Mouse (Mus musculus): Measurements from ENCODE around the gene Zfand5. TPM values are rescaled to one million over a fixed set of nuclear protein-coding genes. Genes with fewer than 3 reads are reported as not detected.
A peak's percentile ranks its signal among the peaks of the same experiment; 100 is the strongest.

Zfand5 gene
- total RNA-seq, 1 experiment = 54.5 TPM

DNA sequence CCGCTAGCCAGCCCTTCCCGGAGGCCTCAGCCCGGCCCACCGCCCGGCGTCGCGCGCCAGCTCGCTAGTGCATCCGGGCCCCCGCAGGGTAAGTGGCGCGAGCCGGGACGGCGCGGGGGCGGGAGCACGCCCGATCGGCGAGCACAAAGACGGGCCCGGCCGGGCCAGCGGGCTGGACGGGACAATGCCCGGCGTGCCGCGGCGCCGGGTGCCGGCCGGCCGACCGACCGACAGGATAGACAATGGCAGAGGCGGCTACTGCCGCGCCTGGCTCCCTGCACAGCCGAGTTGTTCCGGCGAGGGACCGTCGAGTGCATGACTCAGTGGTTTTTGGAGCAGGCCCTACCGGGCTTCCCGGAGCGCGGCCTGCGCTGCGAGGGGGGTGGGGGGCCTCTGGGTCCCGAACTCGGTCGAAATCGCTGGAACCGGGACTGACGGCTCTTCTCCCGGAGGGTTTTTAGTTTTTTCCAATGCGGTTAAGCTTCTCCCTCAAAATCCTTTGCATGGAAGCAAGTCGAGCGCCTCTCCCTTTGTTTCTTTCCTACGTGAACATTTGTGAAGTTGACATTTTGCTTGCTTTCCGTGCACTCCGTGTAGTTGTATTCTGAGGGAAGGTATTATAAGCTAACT, 692 bp downstream of the Zfand5 start:
- Histone ChIP-seq H3K4me1 (ENCODE audit: control insufficient read depth in 2 of 2, insufficient read depth in 2 of 2, low read length in 2 of 2, poor library complexity in 1 of 2) (peaks cover 0 to 6% of the 10 kb centered on the region in 2 experiments; a peak in 1 of 4 replicates), H3K27ac (ENCODE audit: insufficient read depth, low read depth, low read length, poor library complexity, severe bottlenecking) (peak overlapping the region; percentile 83), H3K9me3 (ENCODE audit: control insufficient read depth, insufficient read depth, low read depth, low read length) (no peaks in the 10 kb centered on the region), H3K4me3 (ENCODE audit: insufficient read depth in 1 of 2, low read depth in 1 of 2, low read length in 2 of 2, poor library complexity in 1 of 2, severe bottlenecking in 1 of 2) (peak overlapping the region; percentile 80 to 83), H3K36me3 (ENCODE audit: control insufficient read depth, insufficient read depth, low read length, poor library complexity, severe bottlenecking) (no peaks in the 10 kb centered on the region; the same call in 1 of the 2 replicates), H3K9ac (ENCODE audit: insufficient read depth, low read depth, low read length, poor library complexity, severe bottlenecking) (peak overlapping the region; percentile 86)
- no peak for DNase-seq (ENCODE audit: low read depth, low spot score)
- in situ Hi-C loops (cut with MboI; ENCODE audit: low sequenced_read_pairs in 2 of 2, unreplicated experiment in 2 of 2) = no loop called here
- no peak for TF ChIP-seq ZC3H11A (IDR thresholded peaks at IDR 0.05; ENCODE audit: borderline replicate concordance, low read depth, low read length)
- peak; percentile 68; the same call in 1 of the 2 replicates for TF ChIP-seq MAFK (IDR thresholded peaks at IDR 0.05; ENCODE audit: insufficient read depth, low read depth, low read length)
- TF ChIP-seq CHD2 (IDR thresholded peaks at IDR 0.05; ENCODE audit: low read depth, low read length) = no peak
- TF ChIP-seq ZNF384 (IDR thresholded peaks at IDR 0.05; ENCODE audit: low read depth, low read length) = no peak

DNA sequence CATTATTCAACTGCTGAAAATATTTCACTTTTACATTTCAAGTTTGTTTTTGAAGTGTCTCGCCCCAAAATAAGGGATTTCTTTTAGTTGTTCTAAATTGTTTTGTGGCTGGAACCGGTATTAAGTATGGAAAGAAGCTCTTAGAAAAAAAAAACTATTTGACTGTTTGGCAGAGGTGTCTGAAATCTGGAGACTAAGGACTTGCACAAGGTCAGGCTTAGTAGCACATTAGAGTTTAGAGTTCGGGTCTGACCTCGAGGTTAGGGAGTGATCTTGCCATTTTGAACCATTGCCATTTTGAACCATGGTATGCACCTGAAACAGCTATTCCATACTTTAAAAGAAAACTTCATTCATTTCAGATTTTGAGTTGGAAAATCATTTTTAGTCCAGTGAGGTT, 1.4 kb downstream of the Zfand5 start:
- no peaks in the 10 kb centered on the region for H3K9me3 ChIP-seq (ENCODE audit: control insufficient read depth, insufficient read depth, low read depth, low read length)
- peak overlapping the region; percentile 53 to 83 for H3K4me3 ChIP-seq (ENCODE audit: insufficient read depth in 1 of 2, low read depth in 1 of 2, low read length in 2 of 2, poor library complexity in 1 of 2, severe bottlenecking in 1 of 2)
- no peaks in the 10 kb centered on the region; the same call in 1 of the 2 replicates for H3K36me3 ChIP-seq (ENCODE audit: control insufficient read depth, insufficient read depth, low read length, poor library complexity, severe bottlenecking)
- in situ Hi-C loops (cut with MboI; ENCODE audit: low sequenced_read_pairs in 2 of 2, unreplicated experiment in 2 of 2) = no loop called here
- TF ChIP-seq ZNF384 (IDR thresholded peaks at IDR 0.05; ENCODE audit: low read depth, low read length) = no peak
- TF ChIP-seq HCFC1 (IDR thresholded peaks at IDR 0.05; ENCODE audit: borderline replicate concordance, insufficient read depth, low read length) = no peak
- TF ChIP-seq MAFK (IDR thresholded peaks at IDR 0.05; ENCODE audit: insufficient read depth, low read depth, low read length) = no peak
- no peak for TF ChIP-seq ZC3H11A (IDR thresholded peaks at IDR 0.05; ENCODE audit: borderline replicate concordance, low read depth, low read length)
- no peak for TF ChIP-seq CHD2 (IDR thresholded peaks at IDR 0.05; ENCODE audit: low read depth, low read length)
- H3K9ac ChIP-seq (ENCODE audit: insufficient read depth, low read depth, low read length, poor library complexity, severe bottlenecking) = peak overlapping the region; percentile 60; the same call in 1 of the 2 replicates
- DNase-seq (ENCODE audit: low read depth, low spot score) = no peak
- no peak overlapping the region for H3K27ac ChIP-seq (ENCODE audit: insufficient read depth, low read depth, low read length, poor library complexity, severe bottlenecking)
- H3K4me1 ChIP-seq (ENCODE audit: control insufficient read depth in 2 of 2, insufficient read depth in 2 of 2, low read length in 2 of 2, poor library complexity in 1 of 2) = peaks cover 0 to 6% of the 10 kb centered on the region in 2 experiments; a peak in 1 of 4 replicates

DNA sequence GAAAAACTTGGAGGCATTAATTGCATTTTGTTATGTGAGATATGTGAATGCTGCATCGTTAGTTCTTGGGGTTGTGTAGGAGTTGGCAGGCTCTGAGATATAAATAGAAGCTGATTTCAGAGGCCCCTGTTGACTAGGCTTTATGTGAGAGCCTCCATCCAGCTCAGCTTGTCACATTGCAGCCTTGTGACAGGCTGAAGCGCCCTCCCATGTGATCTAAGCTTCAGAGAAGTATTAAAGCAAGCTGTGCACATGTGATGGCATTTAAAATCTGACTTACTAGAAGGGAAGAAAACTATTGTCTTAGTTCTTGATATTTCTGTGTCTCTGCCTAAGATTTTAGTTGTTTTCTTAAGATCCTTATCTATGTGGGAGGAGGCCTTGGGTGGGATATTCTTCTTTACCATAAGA, 2.1 kb downstream of the Zfand5 start:
- H3K4me3 ChIP-seq (ENCODE audit: insufficient read depth in 1 of 2, low read depth in 1 of 2, low read length in 2 of 2, poor library complexity in 1 of 2, severe bottlenecking in 1 of 2) = peak overlapping the region; percentile 53 to 83
- peaks cover 0 to 6% of the 10 kb centered on the region in 2 experiments; a peak in 1 of 4 replicates for H3K4me1 ChIP-seq (ENCODE audit: control insufficient read depth in 2 of 2, insufficient read depth in 2 of 2, low read length in 2 of 2, poor library complexity in 1 of 2)
- in situ Hi-C loops (cut with MboI; ENCODE audit: low sequenced_read_pairs in 2 of 2, unreplicated experiment in 2 of 2) = no loop called here
- no peak for DNase-seq (ENCODE audit: low read depth, low spot score)
- no peaks in the 10 kb centered on the region for H3K9me3 ChIP-seq (ENCODE audit: control insufficient read depth, insufficient read depth, low read depth, low read length)
- H3K27ac ChIP-seq (ENCODE audit: insufficient read depth, low read depth, low read length, poor library complexity, severe bottlenecking) = no peak overlapping the region
- peak overlapping the region; percentile 56; the same call in 1 of the 2 replicates for H3K9ac ChIP-seq (ENCODE audit: insufficient read depth, low read depth, low read length, poor library complexity, severe bottlenecking)
- no peaks in the 10 kb centered on the region; the same call in 1 of the 2 replicates for H3K36me3 ChIP-seq (ENCODE audit: control insufficient read depth, insufficient read depth, low read length, poor library complexity, severe bottlenecking)
- TF ChIP-seq CHD2 (IDR thresholded peaks at IDR 0.05; ENCODE audit: low read depth, low read length) (no peak), MAFK (IDR thresholded peaks at IDR 0.05; ENCODE audit: insufficient read depth, low read depth, low read length) (no peak), HCFC1 (IDR thresholded peaks at IDR 0.05; ENCODE audit: borderline replicate concordance, insufficient read depth, low read length) (no peak), ZC3H11A (IDR thresholded peaks at IDR 0.05; ENCODE audit: borderline replicate concordance, low read depth, low read length) (no peak), ZNF384 (IDR thresholded peaks at IDR 0.05; ENCODE audit: low read depth, low read length) (no peak)

DNA sequence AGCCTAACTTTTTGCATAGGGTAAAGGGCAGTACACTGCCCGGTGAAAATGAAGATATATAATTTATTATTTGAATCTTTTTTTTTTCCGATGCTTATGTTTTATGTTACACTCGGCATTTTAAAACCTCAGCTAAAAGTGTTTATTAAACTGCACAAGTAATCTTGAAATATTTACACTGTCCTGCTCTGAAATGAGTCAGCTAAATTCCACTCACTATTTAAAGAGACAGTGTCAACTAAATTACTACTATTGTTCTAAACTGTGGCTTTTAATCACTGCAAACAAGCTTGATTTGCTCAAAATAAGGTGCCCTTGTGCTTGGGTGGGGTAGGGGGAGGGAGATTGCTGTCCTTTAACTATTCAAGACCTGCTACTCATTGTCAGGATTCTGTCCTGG, 2.6 kb downstream of the Zfand5 start:
- Histone ChIP-seq H3K9me3 (ENCODE audit: control insufficient read depth, insufficient read depth, low read depth, low read length) (no peaks in the 10 kb centered on the region), H3K36me3 (ENCODE audit: control insufficient read depth, insufficient read depth, low read length, poor library complexity, severe bottlenecking) (no peaks in the 10 kb centered on the region; the same call in 1 of the 2 replicates), H3K27ac (ENCODE audit: insufficient read depth, low read depth, low read length, poor library complexity, severe bottlenecking) (no peak overlapping the region), H3K4me1 (ENCODE audit: control insufficient read depth in 2 of 2, insufficient read depth in 2 of 2, low read length in 2 of 2, poor library complexity in 1 of 2) (peaks cover 0 to 6% of the 10 kb centered on the region in 2 experiments; a peak in 1 of 4 replicates), H3K9ac (ENCODE audit: insufficient read depth, low read depth, low read length, poor library complexity, severe bottlenecking) (no peak overlapping the region), H3K4me3 (ENCODE audit: insufficient read depth in 1 of 2, low read depth in 1 of 2, low read length in 2 of 2, poor library complexity in 1 of 2, severe bottlenecking in 1 of 2) (peak overlapping the region; percentile 53 to 83)
- in situ Hi-C loops (cut with MboI; ENCODE audit: low sequenced_read_pairs in 2 of 2, unreplicated experiment in 2 of 2) = no loop called here
- TF ChIP-seq ZC3H11A (IDR thresholded peaks at IDR 0.05; ENCODE audit: borderline replicate concordance, low read depth, low read length) (no peak), HCFC1 (IDR thresholded peaks at IDR 0.05; ENCODE audit: borderline replicate concordance, insufficient read depth, low read length) (no peak), MAFK (IDR thresholded peaks at IDR 0.05; ENCODE audit: insufficient read depth, low read depth, low read length) (no peak), ZNF384 (IDR thresholded peaks at IDR 0.05; ENCODE audit: low read depth, low read length) (no peak)
- no peak for DNase-seq (ENCODE audit: low read depth, low spot score)

Measured in ES-E14 (cell line).